Mouse (Mus musculus) left cerebral cortex, adult 11 months (tissue): ENCODE measurements around the gene Olfr464.

Source experiments
- DNase-seq: peaks from one replicate; pipeline ENCODE4 v3.0.0; 2022; ENCODE audit warnings: low spot score

The Olfr464 gene

GRCm38 (mm10) chr11:87920966-87921365, at the start of gene Olfr464:
Gene Olfr464 (minus strand): TSS chr11:87920967.
- no peak for DNase-seq

- no peak for DNase-seq
Measured at GRCm38 (mm10) chr11:87968356-87969122, 47.8 kb upstream of the Olfr464 start.

GRCm38 (mm10) chr11:87967692-87968289, 47.0 kb upstream of the Olfr464 start:
- DNase-seq = peak; percentile 68

- no peak for DNase-seq
Measured at GRCm38 (mm10) chr11:87966214-87966613, 45.4 kb upstream of the Olfr464 start.

- DNase-seq = no peak
Measured at GRCm38 (mm10) chr11:87965293-87965692, 44.5 kb upstream of the Olfr464 start.

GRCm38 (mm10) chr11:87957066-87957465, 36.3 kb upstream of the Olfr464 start:
- DNase-seq = no peak

GRCm38 (mm10) chr11:87955144-87955543, 34.4 kb upstream of the Olfr464 start:
- no peak for DNase-seq

GRCm38 (mm10) chr11:87949990-87950389, 29.2 kb upstream of the Olfr464 start:
- no peak for DNase-seq

GRCm38 (mm10) chr11:87935467-87935866, 14.7 kb upstream of the Olfr464 start:
- no peak for DNase-seq

GRCm38 (mm10) chr11:87933731-87934130, 13.0 kb upstream of the Olfr464 start:
- no peak for DNase-seq

- no peak for DNase-seq
Measured at GRCm38 (mm10) chr11:87930348-87930747, 9.6 kb upstream of the Olfr464 start.

GRCm38 (mm10) chr11:87920301-87920700, 466 bp downstream of the Olfr464 start:
- DNase-seq = peak; percentile 26

- no peak for DNase-seq
Measured at GRCm38 (mm10) chr11:87916005-87916404, 4.8 kb downstream of the Olfr464 start.

- no peak for DNase-seq
Measured at GRCm38 (mm10) chr11:87904331-87904730, 16.4 kb downstream of the Olfr464 start.

- no peak for DNase-seq
Measured at GRCm38 (mm10) chr11:87897287-87897686, 23.5 kb downstream of the Olfr464 start, which contains the start of gene Olfr463. Gene Olfr463 (minus strand): TSS chr11:87897387.

GRCm38 (mm10) chr11:87892168-87892567, 28.6 kb downstream of the Olfr464 start, which contains the start of gene Olfr462:
Gene Olfr462 (minus strand): TSS chr11:87892268.
- no peak for DNase-seq

- no peak for DNase-seq
Measured at GRCm38 (mm10) chr11:87884856-87885255, 35.9 kb downstream of the Olfr464 start.

- DNase-seq = no peak
Measured at GRCm38 (mm10) chr11:87883493-87883892, 37.3 kb downstream of the Olfr464 start.

- no peak for DNase-seq
Measured at GRCm38 (mm10) chr11:87881714-87882113, 39.1 kb downstream of the Olfr464 start.

- DNase-seq = no peak
Measured at GRCm38 (mm10) chr11:87879826-87880225, 40.9 kb downstream of the Olfr464 start.

- DNase-seq = no peak
Measured at GRCm38 (mm10) chr11:87875436-87875835, 45.3 kb downstream of the Olfr464 start, which contains the start of gene Epx. Gene Epx (minus strand): TSS chr11:87875536.

GRCm38 (mm10) chr11:87871766-87872165, 49.0 kb downstream of the Olfr464 start:
- no peak for DNase-seq

GRCm38 (mm10) chr11:87870096-87870495, 50.7 kb downstream of the Olfr464 start:
- no peak for DNase-seq
